Mouse (Mus musculus) macrophage (primary cell): ENCODE data around the gene Pard6a. TPM values are rescaled to one million over a fixed set of nuclear protein-coding genes. Genes with fewer than 3 reads are reported as not detected.

Experiments
- H3K27ac ChIP-seq: fragments of 350-480 bp; formaldehyde crosslinking; 2 replicates; pipeline ENCODE4 v1.9.0; 2021
- H3K36me3 ChIP-seq: fragments of 350-480 bp; formaldehyde crosslinking; 2 replicates; pipeline ENCODE4 v1.9.0; 2021; ENCODE audit errors: inconsistent target
- H3K4me3 ChIP-seq: fragments of 350-480 bp; formaldehyde crosslinking; 2 replicates; pipeline ENCODE4 v1.9.0; 2021; ENCODE audit errors: inconsistent target
- H3K79me2 ChIP-seq: fragments of 350-480 bp; formaldehyde crosslinking; 2 replicates; pipeline ENCODE4 v1.9.0; 2021; ENCODE audit errors: inconsistent target
- WGBS: methylation state at CpG from one replicate; pipeline ENCODE4 v1.1.7; 2026; ENCODE audit warnings: inconsistent platforms; ENCODE audit not compliant: missing documents; 5-methylcytosine and 5-hydroxymethylcytosine counted together
- polyA plus RNA-seq: library from polyadenylated mRNA; stranded (reverse); fragments of 250-400 nt; gene quantifications from 3 replicates; pipeline ENCODE4 v1.2.4, GENCODE M21; 2018; ENCODE audit warnings: inconsistent platforms

Pard6a gene
- polyA plus RNA-seq, 1 experiment from 2014 or later: 2.9 TPM

DNA sequence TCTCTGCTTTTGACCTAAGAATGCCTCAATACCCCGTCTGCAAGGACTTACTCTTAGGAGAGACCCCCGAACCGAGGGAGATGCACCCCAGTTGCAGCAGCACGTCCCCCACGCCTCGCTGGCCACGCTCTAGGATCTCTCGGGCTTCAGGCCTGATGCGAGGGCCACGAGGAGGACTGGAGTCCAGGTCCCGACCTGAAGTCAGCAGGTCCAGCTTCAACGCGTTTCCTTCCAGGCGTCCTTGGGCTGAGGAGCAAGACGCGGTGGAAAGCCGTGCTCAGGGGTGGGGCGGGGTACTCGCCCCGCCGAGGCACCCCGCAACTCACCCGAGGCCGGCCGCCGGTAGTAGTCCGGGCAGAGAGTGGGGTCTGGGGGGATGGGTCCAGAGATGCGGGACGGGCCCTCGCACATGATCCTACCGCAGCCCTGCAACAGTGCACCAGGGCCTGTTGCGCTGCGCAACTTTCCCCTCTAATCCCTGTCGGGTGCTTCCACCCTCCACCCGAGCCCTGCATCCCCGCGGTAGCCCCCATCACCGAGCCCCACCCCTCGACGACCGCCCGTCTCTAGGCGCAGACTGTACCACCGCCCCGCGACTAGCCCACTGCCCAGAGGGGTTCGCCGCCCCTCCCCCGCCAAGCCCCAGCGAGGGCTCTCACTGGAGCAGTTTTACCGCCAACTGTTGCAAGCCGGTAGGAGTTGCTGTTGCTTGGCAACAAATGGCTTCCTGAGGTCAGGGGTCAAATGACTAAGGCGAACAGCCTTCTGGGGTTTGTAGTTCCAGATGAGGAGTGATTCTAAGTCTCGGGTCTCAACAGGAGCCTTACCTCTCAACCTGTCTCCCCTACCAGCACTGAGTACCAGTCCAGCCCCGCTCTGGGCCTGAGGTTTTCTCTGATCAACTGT lies 6.8 kb downstream of the Pard6a start, which contains the start of the genes 4933405L10Rik and Enkd1:
Gene 4933405L10Rik, plus strand, starts transcription at position 158 of the 906 bp plus-strand sequence.
Gene Enkd1, minus strand, starts transcription at position 713 of the 906 bp plus-strand sequence.
- Histone ChIP-seq H3K27ac (no peak within 1 kb of the TSS), H3K36me3 (no peaks in the 10 kb centered on the region), H3K79me2 (no peaks in the 10 kb centered on the region), H3K4me3 (peak within 1 kb of the TSS; percentile 37)
- WGBS: 2% methylated on average over 53 of the region's 55 CpGs

- no peak overlapping the region for H3K4me3 ChIP-seq
- 86% methylated on average over 7 of the region's 8 CpGs for WGBS
- H3K36me3 ChIP-seq: no peaks in the 10 kb centered on the region
- no peak overlapping the region for H3K27ac ChIP-seq
- no peaks in the 10 kb centered on the region for H3K79me2 ChIP-seq
Observed at GRCm38 (mm10) chr8:105708675-105709074, 7.7 kb downstream of the Pard6a start.

- Histone ChIP-seq H3K36me3 (no peaks in the 10 kb centered on the region), H3K79me2 (no peaks in the 10 kb centered on the region), H3K4me3 (no peak overlapping the region), H3K27ac (no peak overlapping the region)
- 93% methylated on average over 14 of the region's 14 CpGs for WGBS
Observed at GRCm38 (mm10) chr8:105709317-105709716, 8.4 kb downstream of the Pard6a start.

DNA sequence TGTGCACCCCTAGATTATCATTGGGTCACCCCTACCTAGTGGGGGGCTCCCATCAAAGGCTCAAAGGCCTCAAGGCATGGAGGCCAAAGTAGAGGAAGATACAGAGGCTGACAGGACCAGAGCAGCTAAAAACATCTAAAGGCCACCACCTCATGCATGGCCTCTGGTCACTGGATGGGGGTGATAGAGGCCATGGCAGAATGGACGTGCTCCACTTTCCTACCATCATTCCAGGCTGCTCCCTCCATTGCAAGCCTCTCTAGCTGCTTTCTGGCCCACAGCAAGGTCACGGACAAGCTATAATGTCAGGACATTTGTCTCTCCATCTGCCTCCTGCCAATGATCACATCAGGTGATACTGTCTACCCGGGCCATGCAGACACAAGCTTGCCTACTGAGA lies 11.3 kb downstream of the Pard6a start:
- Histone ChIP-seq H3K79me2 (no peaks in the 10 kb centered on the region), H3K27ac (no peak overlapping the region), H3K36me3 (no peaks in the 10 kb centered on the region), H3K4me3 (no peak overlapping the region)
- 90% methylated on average over 3 of the region's 3 CpGs for WGBS

DNA sequence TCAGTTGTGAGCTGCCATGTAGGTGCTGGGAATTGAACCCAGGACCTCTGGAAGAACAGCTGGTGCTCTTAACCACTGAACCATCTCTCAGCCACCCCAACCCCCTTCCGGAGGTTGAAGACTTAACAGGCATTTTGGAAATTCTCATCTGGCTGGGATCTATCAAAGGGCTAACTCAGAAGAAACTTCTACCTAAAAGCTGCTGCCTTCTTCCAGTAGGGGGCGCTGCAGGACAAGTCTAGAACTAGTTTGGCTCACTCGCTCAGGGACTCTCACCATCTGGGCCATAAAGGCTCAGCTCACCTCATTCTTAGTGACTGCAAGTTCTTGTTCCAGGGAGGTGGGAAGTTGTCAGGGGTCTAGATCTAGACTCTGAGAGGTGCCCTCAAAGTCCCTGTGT lies 13.2 kb downstream of the Pard6a start:
- 3% methylated on average over 3 of the region's 3 CpGs for WGBS
- H3K27ac ChIP-seq: no peak overlapping the region
- H3K4me3 ChIP-seq: no peak overlapping the region
- no peaks in the 10 kb centered on the region for H3K79me2 ChIP-seq
- H3K36me3 ChIP-seq: no peaks in the 10 kb centered on the region

- 9% methylated on average over 6 of the region's 6 CpGs for WGBS
- Histone ChIP-seq H3K79me2 (no peaks in the 10 kb centered on the region), H3K36me3 (no peaks in the 10 kb centered on the region), H3K27ac (no peak overlapping the region), H3K4me3 (no peak overlapping the region)
Observed at GRCm38 (mm10) chr8:105715042-105715441, 14.1 kb downstream of the Pard6a start.

GRCm38 (mm10) chr8:105716302-105716945 lies 15.5 kb downstream of the Pard6a start:
- H3K79me2 ChIP-seq: no peaks in the 10 kb centered on the region
- no peak overlapping the region for H3K27ac ChIP-seq
- H3K4me3 ChIP-seq: no peak overlapping the region
- H3K36me3 ChIP-seq: no peaks in the 10 kb centered on the region
- WGBS: 94% methylated on average over 15 of the region's 15 CpGs

DNA sequence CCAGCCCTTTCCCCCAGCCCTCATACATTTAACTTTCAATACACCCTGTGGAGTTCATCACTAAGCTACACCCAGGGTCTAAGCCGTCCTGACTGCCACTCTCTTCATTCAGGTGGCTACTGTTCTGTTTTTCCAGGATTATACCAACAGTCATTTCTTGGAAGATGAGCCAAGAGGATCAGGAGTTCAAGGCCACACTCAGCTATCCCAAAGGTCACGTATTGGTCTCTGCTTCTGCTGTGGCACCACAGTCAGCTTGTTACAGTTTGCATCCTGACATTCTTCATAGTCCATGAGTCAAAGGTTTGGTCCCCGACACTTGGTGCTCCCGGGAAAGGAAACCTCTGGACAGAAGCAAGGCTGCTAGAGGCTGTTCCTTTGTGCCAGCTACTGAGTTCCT lies 18.7 kb downstream of the Pard6a start:
- Histone ChIP-seq H3K79me2 (no peaks in the 10 kb centered on the region), H3K4me3 (no peak overlapping the region), H3K27ac (no peak overlapping the region), H3K36me3 (no peaks in the 10 kb centered on the region)
- WGBS: 89% methylated on average over 4 of the region's 4 CpGs

DNA sequence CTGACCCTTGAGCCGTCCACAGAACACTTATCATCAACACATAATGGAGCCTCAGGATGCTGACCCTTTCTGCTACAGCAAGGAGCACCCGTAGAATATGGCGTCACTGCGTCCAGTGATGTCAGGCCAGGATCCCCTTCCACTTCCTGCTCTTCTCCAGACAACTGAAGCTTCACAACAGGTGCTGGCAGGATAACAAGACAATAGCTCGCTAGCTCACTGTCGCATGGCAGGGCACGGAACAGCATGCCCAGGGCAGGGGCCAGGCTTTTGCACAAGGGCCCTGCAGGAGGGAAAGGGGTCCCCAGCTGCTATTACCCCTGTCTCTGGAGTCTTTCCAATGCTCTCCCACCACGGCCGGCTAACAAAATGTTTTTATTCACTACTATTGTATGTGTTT lies 21.9 kb downstream of the Pard6a start:
- no peak overlapping the region for H3K27ac ChIP-seq
- H3K36me3 ChIP-seq: no peaks in the 10 kb centered on the region
- 96% methylated on average over 9 of the region's 9 CpGs for WGBS

DNA sequence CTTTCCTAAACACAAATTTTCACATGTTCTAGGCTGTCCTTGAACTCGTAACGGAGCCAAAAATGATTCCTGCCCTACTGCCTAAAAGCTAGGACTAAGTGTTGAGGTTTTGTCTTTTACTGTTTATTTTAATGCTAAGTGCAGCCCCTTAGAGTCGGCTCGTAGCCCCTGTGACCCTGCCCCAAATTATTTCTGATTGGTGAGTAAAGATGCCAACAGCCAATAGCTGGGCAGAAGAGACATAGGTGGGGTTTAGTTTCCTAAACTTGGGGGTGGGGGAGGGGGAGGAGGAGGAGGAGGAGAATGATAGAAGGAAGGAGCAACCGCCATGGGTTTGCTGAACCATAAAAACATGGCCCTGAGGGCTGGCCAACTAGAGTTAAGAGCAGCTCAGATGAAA lies 24.8 kb downstream of the Pard6a start:
- 94% methylated on average over 5 of the region's 5 CpGs for WGBS
- Histone ChIP-seq H3K79me2 (no peaks in the 10 kb centered on the region), H3K27ac (no peak overlapping the region), H3K36me3 (no peaks in the 10 kb centered on the region), H3K4me3 (no peak overlapping the region)

More for the DNA sequence above, 21.9 kb downstream of the Pard6a start:
- Histone ChIP-seq H3K4me3 (no peak overlapping the region), H3K79me2 (no peaks in the 10 kb centered on the region)

- H3K27ac ChIP-seq: no peak overlapping the region
- WGBS: 59% methylated on average over 18 of the region's 18 CpGs
- H3K4me3 ChIP-seq: no peak overlapping the region
- no peaks in the 10 kb centered on the region for H3K79me2 ChIP-seq
- H3K36me3 ChIP-seq: no peaks in the 10 kb centered on the region
Observed at GRCm38 (mm10) chr8:105727397-105728124, 26.6 kb downstream of the Pard6a start.

- no peak overlapping the region for H3K4me3 ChIP-seq
Observed at GRCm38 (mm10) chr8:105732186-105732585, 31.2 kb downstream of the Pard6a start.

DNA sequence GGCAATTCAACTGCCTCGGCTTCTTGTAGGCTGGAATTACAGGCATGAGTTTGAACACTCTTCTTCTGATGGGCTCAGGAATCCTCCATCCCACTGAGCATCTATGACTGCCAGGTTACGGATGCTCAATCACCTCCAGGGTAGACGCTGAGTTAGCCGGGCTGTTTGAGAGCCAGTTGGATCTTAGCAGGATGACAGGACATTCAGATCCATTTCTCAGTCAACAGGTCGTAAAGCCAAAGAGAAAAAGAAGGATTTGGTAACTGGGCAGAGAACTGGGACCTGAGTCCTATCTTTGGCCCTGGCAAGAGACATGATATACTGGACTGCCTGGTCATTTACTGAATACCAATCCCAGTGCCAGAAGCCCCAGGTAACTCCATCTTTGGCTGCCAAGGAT lies 38.3 kb downstream of the Pard6a start:
- WGBS: 99% methylated on average over 5 of the region's 5 CpGs
- Histone ChIP-seq H3K79me2 (no peaks in the 10 kb centered on the region), H3K36me3 (no peaks in the 10 kb centered on the region), H3K27ac (no peak overlapping the region), H3K4me3 (no peak overlapping the region)

More at GRCm38 (mm10) chr8:105732186-105732585, 31.2 kb downstream of the Pard6a start:
- no peaks in the 10 kb centered on the region for H3K36me3 ChIP-seq
- H3K79me2 ChIP-seq: no peaks in the 10 kb centered on the region
- WGBS: 94% methylated on average over 5 of the region's 5 CpGs
- H3K27ac ChIP-seq: no peak overlapping the region

DNA sequence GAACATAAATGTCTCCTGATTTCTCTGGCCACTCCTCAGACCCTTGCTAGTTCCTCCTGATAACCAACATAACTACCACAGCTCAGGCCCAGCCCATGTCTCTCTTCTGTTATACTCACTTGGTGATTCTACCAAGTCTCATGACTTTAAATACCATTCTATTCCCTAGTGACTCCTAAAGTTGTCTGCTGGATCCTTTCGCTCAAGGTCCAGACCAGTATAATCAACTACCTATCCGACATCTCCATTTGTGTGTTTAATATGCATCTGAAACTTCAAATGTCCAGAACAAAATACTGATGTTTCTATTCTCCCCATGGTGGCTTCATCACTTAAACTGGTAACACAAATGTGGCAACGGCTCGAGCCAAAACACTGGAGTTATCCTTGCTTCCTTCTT lies 42.4 kb downstream of the Pard6a start:
- Histone ChIP-seq H3K27ac (no peak overlapping the region), H3K36me3 (no peaks in the 10 kb centered on the region), H3K79me2 (no peaks in the 10 kb centered on the region), H3K4me3 (no peak overlapping the region)
- 98% methylated on average over 4 of the region's 4 CpGs for WGBS
